In the genomic region with DNA sequence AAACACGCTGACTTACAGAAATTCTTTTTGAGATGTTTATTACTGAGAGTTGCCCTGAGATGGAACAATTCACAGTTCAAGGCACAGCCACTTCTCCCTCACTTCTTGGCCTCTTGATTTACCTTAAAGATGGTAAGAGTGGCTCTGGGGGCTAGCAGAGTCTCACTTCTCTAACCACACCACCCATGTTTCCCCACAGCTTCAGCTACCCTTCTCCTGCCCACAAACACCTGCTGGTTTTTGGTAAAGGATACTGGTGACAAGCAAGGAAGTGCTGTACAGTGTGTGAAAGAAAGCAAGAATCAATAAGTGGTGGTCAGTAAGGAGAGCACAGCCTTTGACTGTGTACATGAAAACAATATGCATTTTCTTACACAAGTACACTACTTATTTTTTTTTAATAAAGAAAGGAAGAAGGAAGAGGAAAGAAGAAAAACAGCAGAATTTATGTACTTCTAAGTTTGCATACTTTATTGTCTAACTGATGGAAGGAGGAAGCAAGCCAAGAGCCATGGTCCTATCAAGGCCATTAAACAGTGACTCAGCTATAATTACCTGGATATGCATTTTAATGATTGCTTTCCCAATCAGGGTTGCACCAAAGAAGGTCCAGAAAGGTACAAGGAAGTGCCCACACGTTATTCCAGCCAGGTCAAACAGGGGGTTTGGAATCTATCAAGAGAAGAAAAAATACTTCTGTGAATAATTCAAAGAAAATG, we compare ENCODE assay signal across 23 mouse cellular contexts.
DNase-seq lines count a peak whose midpoint lies in the region; ATAC-seq and TF ChIP-seq lines count a peak whose summit lies in the region.
"Had no signal": no experiment of that assay in that cellular context is flagged by ENCODE, and none has a peak within 500 bp of the region (broad histone marks: within the 10 kb centered on the region; RNA-seq: fewer than 3 reads in every experiment).

No protein-coding gene starts in this region.

- peaks cover 36% of the 10 kb centered on the region for H3K36me3 ChIP-seq in kidney, embryonic 15.5 days
- H3K36me3 ChIP-seq in intestine, postnatal 0 days (ENCODE audit: control insufficient read depth, insufficient read depth): peaks cover 9% of the 10 kb centered on the region; the same call in 1 of the 2 replicates
- 0 out of 2 replicates have a peak, but pooled peaks cover 2% of the 10 kb centered on the region for H3K36me3 ChIP-seq in splenic B cell, adult 2 months (ENCODE audit: control insufficient read depth, insufficient read depth, low read length, poor library complexity, severe bottlenecking)

- H3K4me2 ChIP-seq in kidney, embryonic 15.5 days: no peak overlapping the region
- no peak overlapping the region for H3K4me2 ChIP-seq in intestine, postnatal 0 days (replicated peaks; ENCODE audit: low read depth)
- H3K4me2 ChIP-seq: heart, embryonic 13.5 days; limb, embryonic 15.5 days; midbrain, embryonic 12.5 days had no signal

- no peaks in the 10 kb centered on the region for H3K9me3 ChIP-seq in kidney, embryonic 15.5 days (replicated peaks)
- no peaks in the 10 kb centered on the region for H3K9me3 ChIP-seq in intestine, postnatal 0 days (ENCODE audit: control insufficient read depth)
- H3K9me3 ChIP-seq: limb, embryonic 15.5 days; midbrain, embryonic 12.5 days had no signal

- DNase-seq in kidney, postnatal 4 days: no peak
- peak; percentile 45 for DNase-seq in splenic B cell, adult 2 months (ENCODE audit: low read depth, low spot score)
- no peak for DNase-seq in lung, postnatal 4 days
- DNase-seq in adrenal gland, postnatal 25 days: no peak
- DNase-seq in adrenal gland, postnatal 14 days: no peak
- DNase-seq: adrenal gland, adult 2 months; cerebellum, adult 18-20 months; cerebellum, postnatal 14 days; gastrocnemius, postnatal 10 days; heart, adult 18-20 months; heart, postnatal 14 days; kidney, adult 9 months; left cerebral cortex, postnatal 4 days; right cerebral cortex, postnatal 14 days; thymus, postnatal 25 days had no signal

- no peaks in the 10 kb centered on the region for H3K27me3 ChIP-seq in kidney, embryonic 15.5 days
- H3K27me3 ChIP-seq in intestine, postnatal 0 days (replicated peaks; ENCODE audit: control insufficient read depth, insufficient read depth, low read length): no peaks in the 10 kb centered on the region
- no peaks in the 10 kb centered on the region for H3K27me3 ChIP-seq in splenic B cell, adult 2 months (ENCODE audit: control insufficient read depth, insufficient read depth, low read length, poor library complexity, severe bottlenecking)
- H3K27me3 ChIP-seq: heart, embryonic 13.5 days; limb, embryonic 15.5 days; midbrain, embryonic 12.5 days had no signal

- WGBS in kidney, embryonic 15.5 days: 83% methylated on average over 2 of the region's 2 CpGs
- 63% methylated on average over 2 of the region's 2 CpGs for WGBS in intestine, postnatal 0 days

- peak overlapping the region; percentile 49; the same call in 1 of the 2 replicates for H3K27ac ChIP-seq in kidney, embryonic 15.5 days
- peak overlapping the region; percentile 100 for H3K27ac ChIP-seq in embryonic fibroblast, embryonic 13.5 days (ENCODE audit: insufficient read depth, low read length)
- H3K27ac ChIP-seq in intestine, postnatal 0 days (ENCODE audit: low read depth, low read length): peak overlapping the region; percentile 61
- H3K27ac ChIP-seq: heart, embryonic 13.5 days; limb, embryonic 15.5 days; liver, embryonic 14.5 days; midbrain, embryonic 12.5 days had no signal

- no peak for TF ChIP-seq POLR2A in embryonic fibroblast, embryonic 13.5 days (IDR thresholded peaks at IDR 0.05; ENCODE audit: low read depth, low read length)

- ATAC-seq in kidney, embryonic 15.5 days (replicated peaks; ENCODE audit: low FRiP score): no peak
- ATAC-seq in intestine, postnatal 0 days: peak; percentile 72
- ATAC-seq: forebrain, embryonic 14.5 days had no signal

- H3K4me1 ChIP-seq in kidney, embryonic 15.5 days: 0 out of 2 replicates have a peak, but pooled peaks cover 3% of the 10 kb centered on the region
- H3K4me1 ChIP-seq in embryonic fibroblast, embryonic 13.5 days (ENCODE audit: control insufficient read depth, insufficient read depth, low read length): peaks cover 23% of the 10 kb centered on the region
- peaks cover 11% of the 10 kb centered on the region; the same call in 1 of the 2 replicates for H3K4me1 ChIP-seq in intestine, postnatal 0 days (replicated peaks; ENCODE audit: control insufficient read depth, insufficient read depth, low read length)
- H3K4me1 ChIP-seq: heart, embryonic 13.5 days; limb, embryonic 15.5 days; midbrain, embryonic 12.5 days had no signal

- no peak for TF ChIP-seq CTCF in embryonic fibroblast, embryonic 13.5 days (IDR thresholded peaks at IDR 0.05; ENCODE audit: borderline replicate concordance, insufficient read depth, low read length)
- no peak for TF ChIP-seq CTCF in intestine, postnatal 0 days (IDR thresholded peaks at IDR 0.05; ENCODE audit: low read depth)

- H3K4me3 ChIP-seq in kidney, embryonic 15.5 days (replicated peaks): no peak overlapping the region
- H3K4me3 ChIP-seq in embryonic fibroblast, embryonic 13.5 days (ENCODE audit: insufficient read depth, low read length): no peak overlapping the region
- no peak overlapping the region for H3K4me3 ChIP-seq in intestine, postnatal 0 days (ENCODE audit: low read depth, low read length)
- H3K4me3 ChIP-seq: heart, embryonic 13.5 days; limb, embryonic 15.5 days; midbrain, embryonic 12.5 days had no signal

- no peak overlapping the region for H3K9ac ChIP-seq in kidney, embryonic 15.5 days
- H3K9ac ChIP-seq in intestine, postnatal 0 days (ENCODE audit: low read depth, low read length): no peak overlapping the region
- H3K9ac ChIP-seq: heart, embryonic 13.5 days; limb, embryonic 15.5 days; liver, embryonic 14.5 days; midbrain, embryonic 12.5 days had no signal

Comparison
In these comparisons a context has a peak if more than half of its experiments do, and no peak if none do; other contexts are left out.
1. H3K27ac ChIP-seq: peak in every context shown above with its lines; median percentile 100 in embryonic fibroblast, embryonic 13.5 days; 61 in intestine, postnatal 0 days; 49 in kidney, embryonic 15.5 days.